Mouse (Mus musculus) gastrocnemius, postnatal 10 days (tissue): ENCODE measurements around the gene Unc5b. TPM values are rescaled to one million over a fixed set of nuclear protein-coding genes. Genes with fewer than 3 reads are reported as not detected.
A peak's percentile ranks its signal among the peaks of the same experiment; 100 is the strongest.

Experiments
- DNase-seq: peaks from one replicate; pipeline ENCODE4 v3.0.0; 2021; ENCODE audit warnings: mixed read lengths
- total RNA-seq, 2 experiments: library from RNA; stranded (reverse); gene quantifications; 2 replicates each; pipeline ENCODE4 v1.2.3; 2021

Unc5b gene
- total RNA-seq, 2 experiments from 2014 or later = 12.1 to 20.3 TPM

- no peak for DNase-seq
These were observed 30.9 kb downstream of the Unc5b start for GRCm38 (mm10) chr10:60800295-60801167.

GRCm38 (mm10) chr10:60797682-60798422, 33.5 kb downstream of the Unc5b start:
- DNase-seq = no peak

- no peak for DNase-seq
These were observed 34.9 kb downstream of the Unc5b start for GRCm38 (mm10) chr10:60796474-60796873.

DNA sequence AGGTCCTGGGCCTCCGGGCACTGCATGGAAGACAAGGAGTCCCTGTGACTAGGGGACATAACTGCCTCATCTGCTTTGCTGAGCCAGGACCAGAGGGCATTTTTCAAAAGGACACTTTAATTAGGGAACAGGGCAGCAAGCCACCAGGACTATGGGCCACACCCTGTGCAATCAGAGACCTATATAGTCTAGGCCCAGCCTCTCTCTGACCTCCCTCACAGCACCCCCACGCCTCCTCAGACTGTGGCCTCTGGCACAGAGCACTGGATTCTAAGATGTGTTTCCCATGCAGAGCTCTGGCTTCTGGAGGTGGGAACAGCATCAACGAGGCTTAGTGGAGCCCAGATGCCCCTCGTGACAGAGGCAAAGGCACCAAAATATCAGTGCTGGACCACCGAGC, 35.4 kb downstream of the Unc5b start:
- DNase-seq = no peak

GRCm38 (mm10) chr10:60794792-60795191, 36.6 kb downstream of the Unc5b start:
- DNase-seq = no peak

DNA sequence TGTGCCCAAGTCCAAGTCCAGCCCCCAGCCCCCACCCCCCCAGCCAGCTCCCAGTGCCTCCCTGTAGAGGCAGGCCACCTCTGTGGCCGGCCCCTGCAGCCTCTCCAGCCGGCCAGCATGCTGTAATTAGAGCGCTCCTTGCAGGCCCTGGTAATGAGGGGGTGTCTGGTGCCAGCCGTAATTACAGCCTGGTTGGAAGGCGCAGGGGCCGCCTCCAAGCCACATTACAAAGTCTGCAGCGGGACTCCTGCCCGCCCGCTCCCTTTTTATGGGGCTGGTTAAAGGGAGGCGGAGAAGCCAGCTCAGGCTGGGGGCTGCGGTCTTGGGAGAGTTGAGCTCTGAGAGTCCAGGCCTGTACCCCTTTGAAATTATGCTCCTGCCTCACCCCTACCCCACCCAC, 37.0 kb downstream of the Unc5b start:
- no peak for DNase-seq

GRCm38 (mm10) chr10:60792841-60793240, 38.5 kb downstream of the Unc5b start:
- DNase-seq = no peak

- no peak for DNase-seq
These were observed 39.0 kb downstream of the Unc5b start for GRCm38 (mm10) chr10:60792365-60792764.

DNA sequence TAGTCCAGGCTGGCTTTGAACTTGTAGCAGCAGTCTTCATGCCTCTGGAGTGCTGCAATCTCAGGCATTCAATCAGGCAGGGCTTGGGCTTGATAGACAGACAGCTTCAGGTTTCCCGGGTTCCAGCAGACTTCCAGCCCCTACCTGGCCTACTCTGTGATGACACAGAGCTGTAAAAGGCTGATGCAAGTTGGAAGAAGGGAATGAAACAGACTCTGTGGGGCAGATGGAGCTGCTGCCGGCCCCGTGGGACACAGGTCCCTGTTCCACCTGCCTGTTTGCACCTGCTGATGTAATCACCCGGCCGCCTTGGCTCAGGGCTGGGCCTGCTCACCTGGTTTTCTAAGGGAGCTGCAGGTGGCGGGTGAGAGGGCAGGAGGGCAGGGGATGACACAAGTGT, 40.5 kb downstream of the Unc5b start:
- DNase-seq = no peak

- DNase-seq = no peak
These were observed 43.9 kb downstream of the Unc5b start for GRCm38 (mm10) chr10:60787303-60788074.

GRCm38 (mm10) chr10:60783608-60784007, 47.8 kb downstream of the Unc5b start:
- DNase-seq = no peak

DNA sequence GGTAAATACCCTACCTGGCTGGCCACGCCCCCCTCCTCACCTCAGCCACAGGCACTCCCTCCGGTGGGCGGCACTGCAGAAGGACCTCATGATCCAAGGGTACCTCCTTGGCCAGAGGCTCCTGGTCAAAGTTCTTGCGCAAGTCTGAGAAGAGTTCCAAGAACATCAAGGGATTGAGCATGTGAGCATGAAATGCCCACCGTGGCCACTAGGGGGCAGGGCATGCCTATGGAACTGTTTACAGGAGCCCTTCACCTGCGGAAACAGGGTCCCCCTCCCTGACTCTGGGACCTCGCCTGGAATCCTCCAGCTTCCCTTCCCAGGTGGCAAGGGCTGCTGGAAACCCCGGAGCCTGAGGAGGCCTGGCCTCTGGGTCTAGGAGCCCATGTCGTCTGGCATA, 51.8 kb downstream of the Unc5b start:
- DNase-seq = peak; percentile 82

DNA sequence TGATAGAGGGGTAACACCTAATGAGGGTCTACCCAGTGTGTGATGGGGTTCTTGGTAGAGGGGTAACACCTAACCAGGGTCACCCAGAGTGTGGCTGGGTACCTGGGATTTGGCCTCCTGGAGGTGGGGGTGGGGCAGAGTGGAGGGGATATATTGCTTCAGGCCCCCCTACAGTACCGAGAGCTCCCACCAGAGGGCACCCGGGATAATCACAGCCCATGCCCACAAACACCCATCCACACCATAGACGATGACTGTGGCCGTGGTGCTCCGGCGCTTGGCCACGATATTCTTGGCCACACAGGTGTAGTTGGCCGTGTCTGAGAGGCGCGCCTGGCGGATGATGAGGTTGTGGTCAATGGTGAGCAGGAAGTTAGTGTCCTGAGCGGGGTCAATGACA, 52.8 kb downstream of the Unc5b start:
- DNase-seq = peak; percentile 43

- DNase-seq = no peak
These were observed 55.9 kb downstream of the Unc5b start for GRCm38 (mm10) chr10:60775473-60775872.

DNA sequence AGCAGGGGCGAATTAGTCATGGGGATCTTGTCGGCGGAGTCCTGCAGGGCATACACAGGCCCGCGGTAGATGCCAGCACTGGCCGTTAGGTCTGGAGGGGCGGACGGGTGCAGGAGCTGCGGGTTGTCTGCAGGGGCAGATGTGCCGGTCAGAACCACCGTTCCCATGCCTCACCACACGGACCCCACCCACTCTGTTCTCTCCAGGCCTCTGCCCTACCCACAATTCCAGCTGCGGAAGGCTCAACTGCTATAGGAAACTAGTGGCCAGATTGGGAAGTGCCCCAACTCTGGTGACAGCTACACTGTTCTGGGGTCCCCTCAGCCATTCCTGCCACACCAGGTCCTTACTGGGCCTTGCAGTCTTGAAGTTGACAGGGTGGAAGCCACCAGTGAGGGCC, 56.8 kb downstream of the Unc5b start:
- no peak for DNase-seq

DNA sequence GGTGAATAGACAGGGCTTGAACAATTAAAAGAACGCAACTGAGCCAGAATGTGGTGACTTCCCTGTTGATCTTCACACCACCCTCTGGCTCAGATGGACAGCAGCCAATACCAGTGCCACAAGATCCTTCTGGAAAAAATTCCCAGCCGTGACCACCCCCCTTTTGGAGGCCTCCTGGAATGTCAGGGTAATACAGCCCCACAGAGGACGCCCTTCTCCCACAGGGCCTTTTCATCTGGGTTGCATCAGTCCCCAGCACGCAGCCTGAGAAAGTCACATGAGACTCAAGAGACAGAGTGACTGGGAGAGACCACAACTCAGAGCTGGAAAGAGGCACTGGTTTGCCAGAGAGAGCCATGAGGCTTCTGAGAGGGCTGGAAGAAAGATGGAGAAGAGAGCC, 60.5 kb downstream of the Unc5b start:
- no peak for DNase-seq

GRCm38 (mm10) chr10:60768614-60769013, 62.8 kb downstream of the Unc5b start:
- no peak for DNase-seq

DNA sequence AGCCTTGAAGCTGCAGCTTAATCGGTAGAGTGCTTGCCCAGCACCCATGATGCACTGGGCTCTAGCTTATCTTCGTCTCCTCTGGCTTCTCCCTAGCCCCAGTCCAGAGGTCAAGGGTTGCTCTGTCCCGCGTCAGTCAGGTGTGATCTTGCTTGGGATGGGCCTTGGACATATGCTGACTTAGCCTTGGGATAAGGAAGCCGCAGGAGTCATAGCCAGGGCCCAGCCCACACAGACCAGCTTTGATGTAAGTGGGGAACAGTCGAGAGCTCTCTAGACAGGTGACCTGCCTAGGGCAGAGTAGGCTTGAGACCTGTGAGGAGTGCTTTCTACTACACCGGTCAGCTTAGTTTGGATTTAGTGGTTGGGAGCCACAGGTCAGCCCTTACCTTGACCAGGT, 64.0 kb downstream of the Unc5b start:
- no peak for DNase-seq

DNA sequence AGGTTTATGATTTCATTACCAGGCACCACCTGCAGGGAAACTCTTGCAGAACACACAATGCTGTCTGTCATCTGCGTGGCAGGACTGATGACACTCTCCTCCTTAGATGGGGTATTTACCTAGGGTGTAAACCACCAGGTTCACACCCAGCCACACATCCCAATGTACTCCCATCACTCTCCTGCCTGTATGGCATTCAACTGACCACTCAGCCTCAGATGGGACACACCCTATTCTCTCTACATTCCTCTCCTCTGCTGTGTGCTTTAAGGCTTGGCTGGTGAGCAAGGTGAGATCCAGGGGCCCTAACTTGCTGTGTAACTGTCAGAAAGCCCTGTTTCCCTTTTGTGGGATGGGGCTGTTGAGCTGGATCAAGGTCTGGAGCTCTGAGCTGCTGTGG, 69.3 kb downstream of the Unc5b start:
- no peak for DNase-seq

- peak; percentile 92 for DNase-seq
These were observed 71.0 kb downstream of the Unc5b start for GRCm38 (mm10) chr10:60760377-60760776.

DNA sequence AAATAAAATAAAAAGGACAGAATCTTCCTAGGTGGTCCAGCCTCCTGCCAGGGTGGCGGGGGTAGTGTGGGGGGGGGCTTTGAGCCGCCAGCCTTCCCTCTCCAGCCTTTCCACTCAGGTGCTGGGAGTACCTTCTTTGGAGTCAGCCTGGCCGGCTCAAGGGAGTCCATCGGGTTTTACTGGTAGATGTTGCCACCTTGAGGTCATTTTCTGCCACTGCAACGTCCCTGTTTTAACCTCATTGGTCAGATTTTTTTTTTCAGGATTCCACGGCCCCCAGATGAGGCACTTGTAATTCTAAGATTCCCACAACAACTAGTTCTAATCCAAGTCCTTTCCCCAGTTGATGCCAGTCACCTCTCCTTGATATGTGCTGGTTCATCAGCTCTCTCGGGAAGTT, 74.4 kb downstream of the Unc5b start:
- peak; percentile 60 for DNase-seq

- DNase-seq = no peak
These were observed 75.2 kb downstream of the Unc5b start for GRCm38 (mm10) chr10:60756146-60756545.

DNA sequence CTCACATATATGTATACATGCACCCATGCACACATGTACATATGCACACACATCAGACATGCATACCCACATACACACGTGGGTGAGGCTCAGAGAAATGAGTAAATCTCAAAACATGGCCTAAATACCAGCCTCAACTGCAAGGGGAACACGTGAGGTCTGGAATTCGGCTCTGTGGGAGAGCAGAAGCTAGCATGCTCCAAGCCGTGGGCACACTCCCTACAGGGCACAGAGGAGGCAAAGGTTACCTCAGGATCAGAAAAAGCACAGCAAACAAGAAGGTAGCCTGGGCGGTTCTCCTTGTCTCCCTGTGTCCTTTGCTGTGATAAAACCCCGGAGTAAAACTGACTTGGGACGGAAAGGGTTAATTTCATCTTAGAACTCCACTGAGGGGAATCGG, 77.4 kb downstream of the Unc5b start:
- no peak for DNase-seq
